Mouse (Mus musculus): Measurements from ENCODE around the gene Yars. TPM values are rescaled to one million over a fixed set of nuclear protein-coding genes. Genes with fewer than 3 reads are reported as not detected.

Gene Yars
- polyA plus RNA-seq, 1 experiment from 2014 or later = 69.8 TPM

DNA sequence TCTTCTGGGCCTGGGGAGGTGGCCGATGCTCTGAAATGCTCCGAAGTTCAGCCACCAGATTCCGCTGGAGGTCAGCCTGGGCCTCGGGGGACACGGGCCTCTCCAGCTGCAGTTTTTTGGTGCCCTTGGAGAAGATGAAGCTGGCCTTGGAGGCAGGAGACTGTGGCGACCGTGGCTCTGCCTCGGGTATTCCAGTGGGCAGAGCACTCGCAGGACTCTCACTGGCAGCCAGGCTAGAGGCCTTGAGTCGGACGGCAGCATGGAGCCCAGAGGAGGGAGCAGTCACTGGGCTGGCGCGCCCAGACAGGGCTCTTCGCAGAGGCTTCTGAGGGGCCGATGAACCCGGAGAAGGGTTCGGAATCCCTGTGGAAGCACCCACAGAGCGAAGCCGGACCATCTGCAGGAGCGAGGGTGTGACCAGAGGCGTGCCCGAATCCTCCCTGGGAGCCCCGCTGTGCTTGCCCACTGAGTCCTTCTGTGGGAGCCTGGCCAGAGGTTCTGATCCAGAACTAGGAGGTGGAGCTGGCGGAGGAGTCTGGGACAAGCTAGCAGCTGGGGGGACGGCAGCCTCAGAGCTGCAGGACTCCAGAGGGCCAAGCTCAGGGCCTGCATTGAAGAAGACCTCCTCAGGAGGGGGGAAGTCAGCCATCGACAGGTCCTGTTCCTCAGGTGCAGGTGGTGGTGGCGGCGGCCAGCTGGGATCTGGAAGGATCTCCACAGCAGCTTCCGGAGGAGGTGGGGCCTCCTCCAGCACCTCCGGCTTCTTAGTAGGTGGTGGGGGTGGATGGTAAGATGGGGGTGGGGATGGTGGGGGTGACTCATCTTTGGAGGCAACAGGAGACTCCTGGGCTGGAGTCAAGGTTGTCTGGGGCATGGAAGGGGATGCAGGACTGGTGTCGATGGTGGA, 32.7 kb downstream of the Yars start:
- Histone ChIP-seq H3K36me3 (peaks cover 41% of the 10 kb centered on the region), H3K27ac (no peak overlapping the region), H3K9ac (no peak overlapping the region), H3K4me3 (no peak overlapping the region), H3K9me3 (no peaks in the 10 kb centered on the region), H3K4me1 (peaks cover 23% of the 10 kb centered on the region), H3K27me3 (peaks cover 15% of the 10 kb centered on the region; the same call in 1 of the 2 replicates), H3K4me2 (no peak overlapping the region)
- 77% methylated on average over 31 of the region's 31 CpGs for WGBS
- no peak for ATAC-seq (ENCODE audit: borderline replicate concordance, extremely low read depth, low FRiP score, low TSS enrichment)

DNA sequence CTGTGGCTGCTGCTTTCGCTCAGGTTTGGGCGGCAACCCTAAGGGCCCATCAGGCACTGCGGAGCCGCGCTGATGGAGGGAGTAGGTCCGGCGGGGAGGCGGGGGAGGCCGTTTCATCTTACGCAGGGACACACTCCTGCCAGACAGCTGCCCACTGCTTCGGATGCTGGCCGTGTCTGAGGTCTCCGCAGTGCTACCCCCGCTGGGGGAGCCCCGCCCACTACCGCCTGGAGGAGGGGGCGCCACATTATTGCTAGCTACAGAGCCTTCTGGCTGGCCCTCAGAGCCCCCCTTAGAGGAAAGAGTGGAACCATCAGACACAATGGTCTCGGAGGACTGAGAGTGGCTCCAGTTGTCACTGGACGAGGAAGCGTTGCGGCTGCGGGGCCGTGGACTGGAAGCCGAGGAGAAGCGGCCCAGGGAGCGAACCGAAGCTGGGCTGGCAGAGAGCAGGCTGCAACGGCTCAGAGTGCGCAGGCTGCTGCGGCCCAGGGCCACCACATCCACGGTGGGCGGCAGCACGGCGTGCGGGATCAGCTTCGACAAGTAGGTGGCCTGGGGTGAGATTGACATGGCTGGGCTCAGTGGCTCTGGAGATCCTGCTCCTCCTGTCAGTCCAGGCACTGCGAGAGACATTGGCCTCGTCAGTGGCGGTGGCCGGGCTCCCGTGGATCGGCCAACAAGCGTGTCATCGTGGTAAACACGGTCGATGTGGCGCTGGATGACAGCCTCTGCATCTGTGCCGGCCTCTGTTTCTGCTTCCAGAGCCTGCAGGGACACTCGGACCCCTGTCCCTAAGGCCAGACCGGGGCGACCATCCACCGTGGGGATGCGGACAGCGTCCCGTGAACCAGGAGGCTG, 34.1 kb downstream of the Yars start:
- Histone ChIP-seq H3K4me1 (peaks cover 34% of the 10 kb centered on the region), H3K27me3 (peaks cover 19% of the 10 kb centered on the region; the same call in 1 of the 2 replicates), H3K36me3 (peaks cover 27% of the 10 kb centered on the region), H3K27ac (no peak overlapping the region), H3K9me3 (no peaks in the 10 kb centered on the region), H3K4me2 (peak overlapping the region; percentile 50), H3K9ac (0 out of 2 replicates have a peak overlapping the region, but pooled peaks have one; percentile 14), H3K4me3 (peak overlapping the region; percentile 18)
- ATAC-seq (ENCODE audit: borderline replicate concordance, extremely low read depth, low FRiP score, low TSS enrichment) = no peak
- 43% methylated on average over 55 of the region's 55 CpGs for WGBS

- peaks cover 34% of the 10 kb centered on the region for H3K4me1 ChIP-seq
Measured at GRCm38 (mm10) chr4:129225315-129225714, 35.8 kb downstream of the Yars start.

GRCm38 (mm10) chr4:129226441-129226963, 36.9 kb downstream of the Yars start:
- Histone ChIP-seq H3K9me3 (no peaks in the 10 kb centered on the region), H3K27ac (peak overlapping the region; percentile 29; the same call in 1 of the 2 replicates), H3K36me3 (peaks cover 10% of the 10 kb centered on the region; the same call in 1 of the 2 replicates), H3K4me1 (peaks cover 41% of the 10 kb centered on the region), H3K4me2 (peak overlapping the region; percentile 47), H3K9ac (no peak overlapping the region), H3K27me3 (peaks cover 19% of the 10 kb centered on the region; the same call in 1 of the 2 replicates), H3K4me3 (no peak overlapping the region; the same call in 1 of the 2 replicates)
- WGBS = 24% methylated on average over 5 of the region's 5 CpGs
- no peak for ATAC-seq (ENCODE audit: borderline replicate concordance, extremely low read depth, low FRiP score, low TSS enrichment)

More at GRCm38 (mm10) chr4:129225315-129225714, 35.8 kb downstream of the Yars start:
- Histone ChIP-seq H3K27me3 (peaks cover 19% of the 10 kb centered on the region; the same call in 1 of the 2 replicates), H3K9me3 (no peaks in the 10 kb centered on the region), H3K4me3 (no peak overlapping the region), H3K36me3 (peaks cover 11% of the 10 kb centered on the region; the same call in 1 of the 2 replicates), H3K9ac (no peak overlapping the region), H3K27ac (no peak overlapping the region), H3K4me2 (no peak overlapping the region)
- no peak for ATAC-seq (ENCODE audit: borderline replicate concordance, extremely low read depth, low FRiP score, low TSS enrichment)
- 93% methylated on average over 12 of the region's 12 CpGs for WGBS

DNA sequence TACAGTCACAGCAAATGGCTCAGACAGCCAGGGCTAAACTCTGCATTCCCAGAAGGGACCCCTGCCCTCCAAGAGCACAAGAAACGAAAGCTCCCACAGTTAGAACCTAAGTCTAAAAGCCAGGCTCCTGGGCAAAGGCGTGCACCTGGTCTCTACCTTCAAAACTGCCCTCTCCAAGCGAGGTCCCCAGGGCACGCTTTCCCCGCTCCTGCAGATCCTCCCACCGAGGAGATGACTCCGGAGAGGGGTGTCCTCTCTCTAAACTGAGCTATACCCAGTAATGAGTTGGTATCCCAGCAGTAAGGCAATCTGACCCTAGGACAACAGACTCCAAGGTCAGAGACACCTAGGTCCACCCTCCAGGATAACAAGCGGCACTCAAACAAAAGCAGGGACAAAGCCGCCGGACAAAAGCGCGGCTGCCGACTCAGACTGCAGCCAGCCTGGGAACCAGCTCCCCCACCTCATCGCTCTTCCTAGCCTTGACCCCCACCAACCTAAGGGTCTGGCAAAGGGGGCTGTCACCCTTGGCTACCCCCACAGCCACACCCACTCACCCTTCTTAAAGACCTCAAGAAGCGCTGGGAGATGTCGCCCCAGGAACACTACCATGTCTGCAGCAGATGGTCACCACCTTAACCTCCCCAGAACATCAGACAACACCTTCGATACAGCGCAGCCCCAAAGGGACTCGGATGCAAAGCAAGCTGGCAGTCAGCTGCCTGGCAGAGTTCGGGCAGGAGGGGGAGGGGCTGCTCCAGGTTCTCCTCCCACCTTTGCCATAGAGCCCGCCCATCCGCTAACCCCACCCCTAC, 37.8 kb downstream of the Yars start:
- Histone ChIP-seq H3K36me3 (peaks cover 7% of the 10 kb centered on the region; the same call in 1 of the 2 replicates), H3K4me2 (peak overlapping the region; percentile 47), H3K27me3 (peaks cover 19% of the 10 kb centered on the region; the same call in 1 of the 2 replicates), H3K4me3 (peak overlapping the region; percentile 16), H3K9ac (no peak overlapping the region), H3K9me3 (no peaks in the 10 kb centered on the region), H3K27ac (peak overlapping the region; percentile 29; the same call in 1 of the 2 replicates), H3K4me1 (peaks cover 50% of the 10 kb centered on the region)
- no peak for ATAC-seq (ENCODE audit: borderline replicate concordance, extremely low read depth, low FRiP score, low TSS enrichment)
- 16% methylated on average over 22 of the region's 22 CpGs for WGBS

GRCm38 (mm10) chr4:129227985-129228381, 38.4 kb downstream of the Yars start:
- peaks cover 3% of the 10 kb centered on the region; the same call in 1 of the 2 replicates for H3K36me3 ChIP-seq
- H3K4me1 ChIP-seq = peaks cover 56% of the 10 kb centered on the region
- ATAC-seq (ENCODE audit: borderline replicate concordance, extremely low read depth, low FRiP score, low TSS enrichment) = no peak
- H3K4me2 ChIP-seq = peak overlapping the region; percentile 47
- WGBS = 26% methylated on average over 8 of the region's 8 CpGs
- peaks cover 19% of the 10 kb centered on the region; the same call in 1 of the 2 replicates for H3K27me3 ChIP-seq
- no peak overlapping the region for H3K27ac ChIP-seq
- H3K9ac ChIP-seq = no peak overlapping the region
- no peaks in the 10 kb centered on the region for H3K9me3 ChIP-seq
- H3K4me3 ChIP-seq = no peak overlapping the region; the same call in 1 of the 2 replicates

DNA sequence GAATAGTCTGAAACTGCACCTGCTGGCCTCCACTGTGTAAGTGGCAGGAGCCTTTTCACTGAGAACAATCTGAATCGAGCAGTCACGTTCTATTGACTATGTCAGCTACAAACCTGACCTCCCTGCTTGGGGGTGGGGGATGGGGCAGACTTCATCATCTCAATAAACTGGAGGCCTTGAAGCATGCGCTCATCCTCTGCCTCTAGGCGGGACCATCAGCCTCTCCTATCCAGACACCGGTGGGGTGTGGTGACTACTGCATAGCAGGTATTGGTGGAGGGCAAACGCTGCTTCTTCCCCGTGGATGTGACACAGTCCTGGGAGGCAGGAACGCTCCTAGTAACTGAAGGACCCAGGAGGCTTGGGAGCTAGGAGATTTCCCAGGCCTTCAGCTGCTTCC, 41.4 kb downstream of the Yars start:
- Histone ChIP-seq H3K4me2 (no peak overlapping the region), H3K4me3 (no peak overlapping the region), H3K27ac (0 out of 2 replicates have a peak overlapping the region, but pooled peaks have one; percentile 69), H3K9ac (no peak overlapping the region), H3K27me3 (peaks cover 9% of the 10 kb centered on the region; the same call in 1 of the 2 replicates), H3K36me3 (no peaks in the 10 kb centered on the region), H3K9me3 (no peaks in the 10 kb centered on the region), H3K4me1 (peaks cover 68% of the 10 kb centered on the region)
- WGBS = 61% methylated on average over 8 of the region's 8 CpGs
- no peak for ATAC-seq (ENCODE audit: borderline replicate concordance, extremely low read depth, low FRiP score, low TSS enrichment)

DNA sequence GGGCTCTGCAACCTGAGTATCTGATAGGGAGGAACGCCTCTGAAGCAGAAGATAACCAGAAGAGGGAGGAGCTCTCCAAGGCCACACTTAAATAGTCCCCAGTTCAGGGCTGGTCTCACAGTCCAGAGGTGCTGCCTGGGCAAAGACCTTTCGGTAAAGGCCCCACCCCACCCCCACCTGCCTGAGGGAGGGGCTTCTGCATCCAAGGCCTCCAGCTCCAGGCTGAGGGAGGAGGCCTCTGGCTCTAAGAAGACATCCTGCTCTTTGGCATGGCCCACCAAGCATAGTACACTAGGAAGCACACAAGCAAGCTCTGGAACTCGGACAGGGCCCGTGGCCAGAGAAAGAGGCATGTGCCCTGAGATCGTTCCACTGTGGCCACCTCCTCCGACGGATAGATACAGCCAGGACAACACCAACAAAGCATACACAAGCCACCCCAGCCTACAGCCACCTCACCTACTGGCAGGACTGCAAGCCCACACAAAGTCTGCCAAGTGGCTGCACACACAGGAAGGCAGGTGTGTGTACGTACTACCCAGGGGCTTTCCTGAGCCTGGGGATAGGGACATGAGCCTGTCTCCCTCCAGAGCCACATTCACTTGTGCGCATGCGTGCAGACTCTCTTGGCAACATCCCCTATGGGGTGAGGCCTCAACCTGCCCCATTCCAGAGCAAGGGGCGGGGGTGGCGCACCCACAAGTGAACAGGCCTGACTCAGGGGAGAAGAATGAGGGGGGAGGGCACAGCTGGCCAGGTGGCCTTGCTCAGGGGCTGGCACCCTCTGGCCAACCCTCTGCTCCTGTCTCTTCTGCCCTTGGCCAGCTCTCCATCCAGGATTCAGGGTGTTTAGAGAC, 42.3 kb downstream of the Yars start:
- ATAC-seq (ENCODE audit: borderline replicate concordance, extremely low read depth, low FRiP score, low TSS enrichment) = peak; percentile 39
- H3K4me2 ChIP-seq = 0 out of 2 replicates have a peak overlapping the region, but pooled peaks have one; percentile 6
- WGBS = 52% methylated on average over 12 of the region's 12 CpGs
- H3K27ac ChIP-seq = peak overlapping the region; percentile 69
- H3K36me3 ChIP-seq = no peaks in the 10 kb centered on the region
- H3K9me3 ChIP-seq = no peaks in the 10 kb centered on the region
- H3K9ac ChIP-seq = no peak overlapping the region
- H3K4me3 ChIP-seq = no peak overlapping the region
- peaks cover 9% of the 10 kb centered on the region; the same call in 1 of the 2 replicates for H3K27me3 ChIP-seq
- peaks cover 65% of the 10 kb centered on the region for H3K4me1 ChIP-seq

- Histone ChIP-seq H3K27ac (peak overlapping the region; percentile 69), H3K4me2 (no peak overlapping the region), H3K27me3 (no peaks in the 10 kb centered on the region), H3K4me3 (no peak overlapping the region), H3K4me1 (peaks cover 65% of the 10 kb centered on the region), H3K9ac (no peak overlapping the region), H3K9me3 (no peaks in the 10 kb centered on the region), H3K36me3 (no peaks in the 10 kb centered on the region)
- no peak for ATAC-seq (ENCODE audit: borderline replicate concordance, extremely low read depth, low FRiP score, low TSS enrichment)
- 69% methylated on average over 9 of the region's 9 CpGs for WGBS
Measured at GRCm38 (mm10) chr4:129232561-129233360, 43.2 kb downstream of the Yars start.
